Mouse (Mus musculus): Measurements from ENCODE around the gene Acin1.
"Not testable (repeated sequence)": the region's sequence is repeated elsewhere in the genome, so short reads cannot be mapped to it uniquely, and the experiment has no call there.

Acin1 gene

DNA sequence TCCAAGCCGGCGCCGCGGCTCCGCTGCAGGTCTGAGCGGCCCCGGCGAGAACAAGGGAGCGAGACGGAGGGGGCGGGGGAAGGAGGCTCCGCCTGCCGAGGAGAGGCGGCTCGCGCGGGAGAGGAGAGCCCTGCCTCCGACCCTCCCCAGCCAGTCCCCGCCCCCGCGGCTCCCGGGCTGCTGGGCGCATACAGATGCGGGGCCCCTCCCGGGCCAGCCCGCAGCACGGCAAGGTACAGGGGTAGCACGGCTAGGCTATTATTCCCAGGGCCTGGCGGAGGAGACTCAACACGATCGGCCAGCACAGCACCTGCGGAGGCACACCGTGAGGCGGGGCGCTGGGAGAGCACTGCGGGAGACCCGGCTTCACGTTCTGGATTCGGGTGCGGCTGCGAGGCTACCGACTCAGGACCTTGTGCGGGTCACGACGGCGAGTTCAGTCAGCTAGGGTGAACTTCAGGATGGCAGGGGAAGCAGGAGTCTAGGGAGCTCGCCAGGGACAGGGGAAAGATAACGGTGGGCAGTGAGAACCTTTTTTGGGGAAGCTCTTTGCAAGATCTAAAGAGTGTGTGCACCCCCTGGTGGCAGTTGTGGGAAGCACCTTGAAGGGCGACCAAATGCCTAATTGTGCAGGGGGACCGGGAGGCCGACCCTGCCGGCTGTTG is 45.3 kb downstream of the Acin1 start, which contains the start of gene Cdh24:
Cdh24 (minus strand) TSS at position 60 of the 665 bp plus-strand sequence.
- DNase-seq = peak; percentile 92 to 93

DNA sequence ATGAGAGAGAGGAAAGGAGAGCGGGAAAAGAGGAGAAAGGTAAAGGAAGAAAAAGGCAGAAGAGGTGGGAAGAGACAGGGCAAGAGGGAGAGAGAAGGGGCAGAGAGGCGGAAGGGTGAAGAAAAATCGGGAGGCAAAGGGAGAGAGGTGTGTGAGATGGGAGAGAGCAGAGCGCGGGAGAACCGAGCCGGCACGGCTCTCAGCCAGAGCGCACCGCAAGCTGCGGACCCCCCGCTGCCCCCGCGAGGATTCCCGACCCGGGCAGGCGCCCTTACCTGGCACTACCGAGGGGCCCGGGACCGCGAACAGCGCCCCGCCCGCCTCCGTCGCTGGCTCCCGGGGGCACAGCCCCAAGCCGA is 45.8 kb downstream of the Acin1 start, which contains the start of gene Gm17606:
Gm17606 (plus strand) TSS at position 7 of the 359 bp plus-strand sequence.
- DNase-seq = no peak

DNA sequence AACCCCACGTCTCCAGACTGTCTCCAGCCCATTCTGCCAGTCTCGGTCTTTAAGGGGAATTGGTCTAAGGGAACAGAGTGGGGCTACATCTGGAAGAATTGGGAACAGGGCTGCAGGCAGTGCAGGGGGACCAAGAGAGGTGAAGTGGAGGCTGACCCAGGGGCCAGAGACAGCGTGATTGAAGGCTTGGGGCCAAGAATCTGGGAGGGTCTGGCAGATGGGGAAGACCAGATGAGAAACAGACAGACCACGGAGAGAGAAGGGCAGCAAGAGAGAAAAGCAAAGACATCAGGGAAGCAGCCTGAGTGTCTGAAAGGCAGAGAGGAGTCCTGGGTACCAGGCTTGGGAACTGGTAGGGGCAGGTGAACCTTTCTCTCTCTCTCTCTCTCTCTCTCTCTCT is 46.6 kb downstream of the Acin1 start:
- DNase-seq = no peak

DNA sequence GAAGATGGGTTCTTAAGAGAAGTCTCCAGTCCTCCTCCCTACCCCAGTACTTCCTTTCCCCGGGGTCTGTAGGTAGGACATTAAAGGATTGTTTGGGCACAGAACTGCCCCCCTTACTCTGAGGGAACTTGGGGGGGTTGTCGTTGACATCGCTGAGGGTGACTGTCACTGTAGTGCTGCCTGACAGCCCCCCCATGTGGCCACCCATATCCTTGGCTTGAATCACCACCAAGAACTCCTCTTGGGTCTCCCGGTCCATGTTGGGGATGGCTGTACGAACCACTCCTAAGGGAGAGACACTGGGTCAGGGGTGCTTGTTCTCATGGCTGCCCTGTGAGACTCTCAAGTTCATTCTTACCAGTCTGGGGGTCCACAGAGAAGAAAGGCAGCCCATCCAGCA is 48.5 kb downstream of the Acin1 start:
- no peak for DNase-seq

- DNase-seq = peak; percentile 38 to 58
These were observed 49.8 kb downstream of the Acin1 start for GRCm38 (mm10) chr14:54636954-54637353.

- DNase-seq = no peak
These were observed 52.5 kb downstream of the Acin1 start for GRCm38 (mm10) chr14:54634182-54634581.

- no peak for DNase-seq
These were observed 54.5 kb downstream of the Acin1 start for GRCm38 (mm10) chr14:54632252-54632651.

- DNase-seq = no peak
These were observed 55.5 kb downstream of the Acin1 start for GRCm38 (mm10) chr14:54631240-54631599.

DNA sequence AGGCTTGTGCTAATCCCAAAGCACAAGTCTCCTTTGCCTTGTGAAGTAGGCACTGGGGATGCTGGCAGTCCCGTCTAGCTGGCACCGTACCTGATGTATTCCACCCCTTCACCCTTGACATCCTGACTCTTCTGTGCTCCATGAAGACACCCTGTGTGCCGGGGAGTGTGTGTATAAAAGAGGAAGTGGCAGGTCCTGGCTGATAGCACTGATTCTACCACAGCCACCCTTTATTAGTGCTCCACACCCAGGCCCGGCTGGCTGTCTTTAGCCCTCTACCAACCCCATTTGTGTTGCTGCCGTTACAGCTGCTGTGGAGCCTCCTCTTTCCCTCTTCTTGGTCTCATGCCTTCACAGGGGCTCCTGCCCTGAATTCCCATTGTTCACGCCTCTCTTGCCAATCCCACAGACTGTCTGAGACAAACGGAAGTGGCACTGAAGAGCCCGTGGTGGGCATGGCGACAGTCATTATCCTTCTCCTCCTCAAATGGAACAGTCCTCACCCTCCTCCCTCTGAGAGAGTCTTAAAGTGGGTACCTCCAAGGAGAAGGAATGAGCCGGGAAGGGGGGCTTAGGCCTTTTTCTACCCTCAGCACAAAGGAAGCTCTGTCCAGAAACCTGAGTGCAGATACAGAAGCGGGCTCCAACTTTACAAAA is 56.0 kb downstream of the Acin1 start:
- no peak for DNase-seq

DNA sequence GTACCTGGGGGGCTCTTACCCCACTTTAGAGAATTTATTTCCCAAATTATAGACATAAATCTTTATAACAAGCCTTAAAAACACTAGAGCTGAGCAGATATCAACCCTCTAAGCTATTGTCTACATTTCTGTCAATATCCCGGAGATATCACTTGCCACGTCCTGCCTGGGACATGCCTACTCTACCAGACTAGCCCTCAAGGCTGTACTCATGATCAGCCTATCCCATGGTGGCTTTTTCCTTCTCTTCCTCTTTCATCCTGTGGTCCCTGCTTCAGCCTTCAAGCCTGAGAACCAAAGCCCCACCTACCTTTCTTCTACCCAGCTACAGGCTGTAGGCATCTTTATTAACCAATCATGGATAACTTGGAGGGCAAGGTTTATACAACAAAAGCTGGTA is 56.9 kb downstream of the Acin1 start:
- no peak for DNase-seq

DNA sequence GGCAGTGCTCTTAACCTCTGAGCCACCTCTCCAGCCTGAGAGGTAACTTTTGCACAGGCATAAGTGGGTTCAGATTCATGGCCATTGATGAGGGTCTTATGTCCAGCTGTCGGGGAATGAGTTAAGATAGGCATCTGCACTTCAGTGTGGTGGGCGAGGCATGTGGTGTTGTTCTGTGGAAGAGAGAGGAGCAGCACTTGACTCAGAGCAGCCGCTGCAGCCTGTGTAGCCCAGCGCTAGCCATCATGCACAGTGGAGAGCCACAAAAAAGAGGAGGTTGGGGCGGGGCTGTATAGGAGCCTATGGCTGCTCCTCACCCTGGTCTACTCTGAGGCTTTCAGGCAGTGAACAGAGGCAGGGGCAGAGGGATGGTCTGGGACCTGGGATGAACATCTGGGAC is 58.6 kb downstream of the Acin1 start:
- no peak for DNase-seq

DNA sequence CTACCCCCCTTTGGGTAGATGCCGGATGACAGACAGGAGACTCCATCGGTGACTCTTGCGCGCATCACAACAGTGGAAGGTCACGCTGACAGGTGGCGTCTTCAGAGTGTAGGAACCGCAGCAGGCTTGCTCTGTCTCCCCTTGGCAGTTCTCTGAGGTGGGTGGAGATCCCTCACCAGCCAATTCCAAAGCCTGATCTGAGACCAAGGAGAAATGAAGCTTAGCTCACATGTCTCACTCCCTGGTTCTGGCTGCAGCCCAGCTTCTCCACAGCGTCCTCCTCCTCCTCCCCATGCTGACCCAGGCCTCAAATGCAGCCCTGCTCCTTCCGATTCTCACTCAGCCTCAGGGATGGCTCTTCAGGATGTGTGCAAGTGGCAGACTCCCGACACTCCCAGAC is 61.8 kb downstream of the Acin1 start:
- DNase-seq = no peak

GRCm38 (mm10) chr14:54623334-54623733 is 63.4 kb downstream of the Acin1 start:
- DNase-seq = no peak

GRCm38 (mm10) chr14:54621133-54621532 is 65.6 kb downstream of the Acin1 start, which contains the start of gene Psmb11:
Gene Psmb11, plus strand, starts transcription at chr14:54621433.
- DNase-seq = no peak

- DNase-seq = peak; percentile 90 to 92
These were observed 68.8 kb downstream of the Acin1 start, which contains the start of gene Psmb5 for GRCm38 (mm10) chr14:54617897-54618365. Gene Psmb5, minus strand, starts transcription at chr14:54618022.

DNA sequence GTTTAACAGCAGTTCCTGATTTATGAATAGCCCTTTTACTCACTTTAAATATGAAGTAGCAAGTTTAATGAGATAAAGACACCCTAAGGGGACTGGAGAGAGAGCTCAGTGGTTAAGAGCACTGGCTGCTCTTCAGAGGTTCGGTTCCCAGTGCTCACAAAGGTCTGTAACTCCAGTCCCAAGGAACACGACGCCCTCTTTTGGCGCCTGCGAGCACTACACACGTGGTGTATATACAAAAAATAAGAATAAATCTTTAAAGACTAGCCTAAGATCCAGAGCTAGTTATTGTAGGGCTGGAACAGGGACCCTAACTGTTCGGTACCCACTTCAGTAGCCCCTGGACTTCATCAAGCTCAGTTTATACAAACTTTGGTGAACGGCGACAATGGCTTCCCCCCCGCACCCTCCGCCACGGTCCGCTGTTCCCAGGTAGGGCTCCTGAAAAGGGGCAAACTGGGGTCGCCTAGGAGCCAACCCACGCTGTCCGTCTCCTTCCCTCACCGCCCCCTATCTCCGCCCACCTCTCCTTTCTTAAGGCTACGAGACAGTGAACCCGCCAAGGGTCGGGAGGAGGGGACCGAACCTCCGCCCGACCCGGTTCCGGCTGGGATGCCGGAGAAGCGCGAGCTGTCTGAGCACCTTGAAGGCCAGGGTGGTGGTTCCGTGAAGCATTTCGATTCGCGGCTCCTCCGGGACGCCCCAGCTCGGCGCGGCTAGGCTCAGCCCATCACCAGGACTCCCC is 69.4 kb downstream of the Acin1 start:
- no peak for DNase-seq

GRCm38 (mm10) chr14:54616226-54616825 is 70.4 kb downstream of the Acin1 start:
- no peak for DNase-seq

DNA sequence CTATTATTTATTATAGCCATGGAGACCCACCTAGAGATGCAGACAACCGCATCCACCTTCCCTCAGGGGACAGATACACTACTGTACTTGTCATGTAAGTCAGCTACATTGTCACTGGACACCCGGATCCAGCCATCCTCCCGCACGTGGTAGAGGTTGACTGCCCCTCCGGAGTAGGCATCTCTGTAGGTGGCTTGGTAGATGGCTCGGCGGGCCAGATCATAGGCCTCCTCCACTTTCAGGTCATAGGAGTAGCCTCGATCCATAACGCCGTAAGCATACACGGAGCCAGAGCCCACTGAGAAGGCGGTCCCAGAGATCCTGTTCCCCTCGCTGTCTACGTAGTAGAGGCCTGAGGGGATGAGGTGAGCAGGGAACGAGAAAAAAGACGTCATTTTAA is 72.6 kb downstream of the Acin1 start:
- DNase-seq = not testable (repeated sequence)

GRCm38 (mm10) chr14:54610648-54611047 is 76.1 kb downstream of the Acin1 start:
- no peak for DNase-seq

GRCm38 (mm10) chr14:54609962-54610361 is 76.8 kb downstream of the Acin1 start:
- DNase-seq = peak in 1 of 2 experiments; percentile 37

- peak in 1 of 2 experiments; percentile 56 for DNase-seq
These were observed 77.5 kb downstream of the Acin1 start for GRCm38 (mm10) chr14:54609245-54609644.

GRCm38 (mm10) chr14:54607226-54607625 is 79.5 kb downstream of the Acin1 start:
- DNase-seq = no peak

DNA sequence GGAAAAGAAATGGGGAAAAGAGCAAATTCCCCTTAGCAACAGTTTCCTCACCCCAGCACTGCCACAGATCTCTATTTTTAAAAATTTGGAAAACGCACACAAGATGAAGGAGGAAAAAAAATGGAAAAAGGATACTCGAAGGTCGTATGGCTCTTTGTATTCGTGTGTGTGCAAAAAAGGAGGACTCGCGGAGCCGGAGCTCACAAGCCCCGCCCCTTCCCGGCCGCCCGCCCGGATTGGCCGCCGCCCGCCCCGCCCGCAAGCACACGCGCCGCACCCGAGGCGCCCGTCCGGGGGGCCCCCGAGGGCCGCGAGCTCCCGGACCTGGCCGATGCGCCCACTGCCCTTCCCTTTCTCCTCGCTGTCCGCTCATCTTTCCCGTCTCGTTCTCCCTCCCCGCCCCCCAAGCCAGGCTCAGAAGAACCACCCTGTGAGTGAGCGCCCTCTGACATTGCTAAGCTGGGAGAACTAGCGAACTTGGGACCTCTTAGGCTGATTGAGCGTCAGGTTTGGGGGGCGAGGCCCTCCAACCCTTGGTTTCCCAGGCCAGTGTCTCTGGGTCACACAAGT is 80.9 kb downstream of the Acin1 start, which contains the start of gene 4931414P19Rik:
4931414P19Rik (minus strand) TSS at position 242 of the 570 bp plus-strand sequence.
- DNase-seq = peak; percentile 88 to 91
